Mouse (Mus musculus): ENCODE measurements around the gene Grin3a. TPM values are rescaled to one million over a fixed set of nuclear protein-coding genes. Genes with fewer than 3 reads are reported as not detected.
A peak's percentile ranks its signal among the peaks of the same experiment; 100 is the strongest.
"Not testable (repeated sequence)": the region's sequence is repeated elsewhere in the genome, so short reads cannot be mapped to it uniquely, and the experiment has no call there.

Gene Grin3a
- polyA plus RNA-seq, 1 experiment, result 0.04 TPM

- DNase-seq (ENCODE audit: low read depth), result no peak
Measured at GRCm38 (mm10) chr4:49680171-49680875, 165.2 kb downstream of the Grin3a start.

GRCm38 (mm10) chr4:49676790-49677189 is 168.8 kb downstream of the Grin3a start:
- no peak for DNase-seq (ENCODE audit: low read depth)

GRCm38 (mm10) chr4:49676071-49676470 is 169.5 kb downstream of the Grin3a start:
- DNase-seq (ENCODE audit: low read depth), result no peak

- DNase-seq (ENCODE audit: low read depth), result no peak
Measured at GRCm38 (mm10) chr4:49664850-49665249, 180.7 kb downstream of the Grin3a start.

- no peak for DNase-seq (ENCODE audit: low read depth)
Measured at GRCm38 (mm10) chr4:49662231-49662630, 183.3 kb downstream of the Grin3a start.

GRCm38 (mm10) chr4:49661664-49662063 is 183.9 kb downstream of the Grin3a start:
- DNase-seq (ENCODE audit: low read depth), result no peak

- no peak for DNase-seq (ENCODE audit: low read depth)
Measured at GRCm38 (mm10) chr4:49659421-49659820, 186.1 kb downstream of the Grin3a start.

GRCm38 (mm10) chr4:49639913-49640312 is 205.6 kb downstream of the Grin3a start:
- DNase-seq (ENCODE audit: low read depth), result no peak

GRCm38 (mm10) chr4:49637821-49638220 is 207.7 kb downstream of the Grin3a start:
- DNase-seq (ENCODE audit: low read depth), result no peak

GRCm38 (mm10) chr4:49632139-49632481 is 213.4 kb downstream of the Grin3a start:
- no peak for DNase-seq (ENCODE audit: low read depth)

GRCm38 (mm10) chr4:49631319-49632138 is 214.0 kb downstream of the Grin3a start, which contains the start of gene Rnf20:
Rnf20 (plus strand) TSS chr4:49632006.
- DNase-seq (ENCODE audit: low read depth), result peak; percentile 84

- DNase-seq (ENCODE audit: low read depth), result no peak
Measured at GRCm38 (mm10) chr4:49628941-49629340, 216.6 kb downstream of the Grin3a start.

GRCm38 (mm10) chr4:49626973-49627372 is 218.6 kb downstream of the Grin3a start:
- DNase-seq (ENCODE audit: low read depth), result no peak

- not testable (repeated sequence) for DNase-seq (ENCODE audit: low read depth)
Measured at GRCm38 (mm10) chr4:49624969-49625368, 220.6 kb downstream of the Grin3a start.

GRCm38 (mm10) chr4:49623916-49624315 is 221.6 kb downstream of the Grin3a start:
- no peak for DNase-seq (ENCODE audit: low read depth)

- no peak for DNase-seq (ENCODE audit: low read depth)
Measured at GRCm38 (mm10) chr4:49622272-49622671, 223.3 kb downstream of the Grin3a start.

GRCm38 (mm10) chr4:49619861-49620260 is 225.7 kb downstream of the Grin3a start:
- DNase-seq (ENCODE audit: low read depth), result not testable (repeated sequence)

GRCm38 (mm10) chr4:49616924-49617323 is 228.6 kb downstream of the Grin3a start:
- no peak for DNase-seq (ENCODE audit: low read depth)

Other genes with a start within 250 kb of the Grin3a start
- 9.0 and 9.3 TPM in 2 replicates for gene Tmem246, start 247.9 kb downstream of the Grin3a start, polyA plus RNA-seq (2012; rRNA removed)
- 16.8 and 19.0 TPM in 2 replicates for gene Rnf20, start 213.7 kb downstream of the Grin3a start, polyA plus RNA-seq (2012; rRNA removed)
- gene Ppp3r2, start 163.7 kb downstream of the Grin3a start, polyA plus RNA-seq (2012; rRNA removed), result 0.18 and 0.72 TPM in 2 replicates